Mouse (Mus musculus) liver, adult (tissue): Measurements from ENCODE around the gene Syt10.

Source experiments
- GATA4 ChIP-seq: IDR thresholded peaks from 2 replicates; pipeline ENCODE4 v1.6.1; 2014; ENCODE audit warnings: mild to moderate bottlenecking, low read length; ENCODE audit not compliant: insufficient replicate concordance

Gene Syt10

DNA sequence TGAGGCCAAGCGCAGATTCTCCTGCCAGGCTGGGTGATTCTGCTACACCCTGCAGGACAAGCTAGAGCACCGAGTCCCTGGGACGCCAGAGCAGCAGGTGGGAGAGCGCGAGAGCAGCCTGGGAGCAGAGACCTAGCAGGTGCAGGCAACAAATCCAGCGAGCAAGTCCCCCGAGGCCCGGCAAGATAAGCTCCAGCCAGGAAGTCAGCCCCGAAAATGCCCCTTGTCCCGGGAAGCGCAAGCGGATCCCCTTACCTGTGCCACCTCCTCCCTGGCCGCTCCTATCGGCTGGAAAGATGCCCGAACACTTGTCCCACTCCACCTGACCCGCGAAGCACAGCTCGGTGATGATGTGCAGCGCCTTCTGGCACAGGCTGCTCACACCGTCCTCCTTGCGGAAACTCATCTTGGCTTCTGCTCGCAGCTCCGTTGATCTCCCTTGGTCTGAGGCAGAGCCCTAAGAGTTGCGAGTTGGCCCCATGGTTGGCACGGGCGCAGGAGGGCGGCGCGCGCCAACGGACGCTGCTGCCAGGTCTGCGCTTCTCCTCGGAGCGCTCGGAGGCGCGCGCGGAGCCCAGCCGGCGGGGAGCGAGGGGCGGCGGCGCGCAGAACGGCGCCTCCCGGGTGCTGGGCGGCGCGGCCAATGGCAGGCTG is at the start of gene Syt10:
Syt10 (minus strand) TSS at position 497 of the 654 bp plus-strand sequence.
- TF ChIP-seq GATA4, result no peak

DNA sequence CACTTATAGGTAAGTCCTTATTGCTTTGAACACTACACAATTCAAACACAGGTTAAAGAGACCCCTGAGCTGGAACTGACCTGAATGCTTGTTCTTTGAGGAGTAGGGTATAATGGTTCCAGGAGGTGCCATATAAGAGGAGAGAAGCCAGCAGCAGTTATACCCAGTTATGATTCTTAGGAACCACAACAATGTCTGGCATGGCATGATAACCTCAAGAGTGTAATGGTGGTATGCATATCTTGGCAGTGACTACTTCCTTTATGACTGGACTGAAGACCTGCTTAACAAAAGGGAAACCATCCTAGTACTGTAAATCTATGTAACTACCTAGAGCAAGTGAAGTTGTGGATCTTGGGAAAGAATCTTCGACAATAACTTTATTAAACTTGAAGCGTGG is 42.1 kb upstream of the Syt10 start:
- TF ChIP-seq GATA4, result no peak

DNA sequence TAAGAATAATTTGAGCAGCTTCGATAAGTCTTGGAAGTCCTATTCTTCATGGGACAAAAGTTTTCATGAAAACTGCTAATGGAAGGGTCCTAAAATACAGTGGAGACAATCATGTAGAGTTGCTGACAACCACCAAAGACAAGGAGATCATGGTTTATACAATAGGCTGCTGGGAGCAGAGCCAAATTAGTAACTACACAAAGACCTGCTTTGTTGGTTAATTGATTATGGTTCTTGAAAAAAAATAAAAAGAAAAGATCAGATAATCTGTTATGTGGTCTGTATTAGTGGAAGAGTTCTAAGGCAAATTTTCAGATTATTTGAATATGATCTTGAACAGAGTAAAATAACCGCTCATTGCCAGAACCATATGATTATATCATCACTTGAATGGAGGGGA is 37.3 kb upstream of the Syt10 start:
- no peak for TF ChIP-seq GATA4

DNA sequence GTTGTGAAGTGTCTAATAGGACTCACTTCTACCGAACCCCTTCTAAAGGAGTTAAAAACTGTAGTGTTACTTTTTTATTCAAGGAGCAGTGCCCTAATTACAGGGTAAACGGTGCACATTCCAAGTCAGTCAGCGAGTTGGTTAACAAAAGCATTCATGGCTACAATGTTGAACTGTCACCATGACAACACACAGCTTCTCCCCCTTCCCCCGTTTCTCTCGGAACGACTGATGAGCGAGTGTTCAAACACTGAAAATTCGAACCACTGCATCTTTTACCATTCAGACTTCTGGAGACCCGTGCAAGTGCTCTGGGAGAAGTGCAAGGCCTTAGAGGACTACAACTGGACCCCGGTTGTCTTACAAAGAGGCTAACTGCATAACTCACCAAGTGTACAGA is 25.6 kb downstream of the Syt10 start:
- no peak for TF ChIP-seq GATA4

DNA sequence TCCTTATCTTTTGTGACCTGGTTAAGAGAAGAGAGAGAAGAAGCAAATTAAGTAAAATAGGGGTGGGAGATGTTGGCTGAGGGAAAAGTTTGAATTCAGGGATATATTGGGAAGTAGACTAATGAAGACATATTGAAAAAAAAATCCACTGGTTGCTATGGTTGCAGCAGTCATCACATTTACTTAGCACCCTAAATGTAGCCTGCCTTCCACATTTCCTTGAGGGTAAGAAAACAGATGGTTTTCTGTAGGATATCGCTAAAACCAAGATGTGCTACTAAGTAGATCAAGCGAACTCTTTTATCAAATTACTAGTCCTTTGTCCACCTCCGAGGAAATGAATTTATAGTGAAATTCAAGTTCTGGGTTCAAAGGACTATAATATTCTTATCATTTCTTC is 37.2 kb downstream of the Syt10 start:
- TF ChIP-seq GATA4, result no peak

DNA sequence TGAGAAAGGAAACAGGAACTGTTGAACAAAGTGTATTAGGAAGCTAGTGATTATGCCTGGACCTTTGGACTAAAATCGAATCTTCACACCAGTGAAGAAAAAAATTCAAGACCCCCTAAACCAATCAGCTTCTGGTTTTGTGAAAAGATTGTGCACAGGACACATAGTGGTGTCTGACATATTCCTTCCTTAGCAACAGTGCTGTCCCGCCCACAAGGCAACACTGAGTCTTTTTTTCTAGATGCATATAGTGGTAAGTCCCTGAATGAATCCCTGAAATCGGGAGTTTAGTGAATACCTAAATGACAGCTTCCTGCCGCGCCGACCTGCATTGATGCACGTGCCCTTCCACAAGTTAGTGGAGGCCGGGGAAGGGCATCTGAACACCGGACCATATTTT is 61.7 kb downstream of the Syt10 start:
- TF ChIP-seq GATA4, result no peak

DNA sequence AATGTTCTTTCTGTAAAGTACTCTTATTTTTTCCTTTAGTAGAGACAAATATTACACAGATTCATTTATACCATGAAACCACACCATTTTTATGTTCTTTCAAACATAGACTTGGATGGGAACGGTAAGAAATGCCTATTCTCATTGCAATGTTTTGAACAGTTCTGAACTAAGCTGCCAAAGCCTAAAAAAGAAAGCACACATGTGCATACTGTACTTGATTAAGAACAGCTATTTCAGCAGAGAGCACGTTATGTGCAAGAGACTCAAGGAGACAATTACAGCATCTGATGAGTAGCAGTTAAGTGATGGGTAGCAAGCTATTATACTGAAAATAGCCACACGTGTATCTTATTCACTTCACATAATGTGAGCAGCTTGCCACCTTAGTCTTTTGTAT is 108.0 kb downstream of the Syt10 start:
- TF ChIP-seq GATA4, result no peak
